Mouse (Mus musculus): Measurements from ENCODE around the gene Olfr318. TPM values are rescaled to one million over a fixed set of nuclear protein-coding genes. Genes with fewer than 3 reads are reported as not detected.
"Not testable (repeated sequence)": the region's sequence is repeated elsewhere in the genome, so short reads cannot be mapped to it uniquely, and the experiment has no call there.

Gene Olfr318
- total RNA-seq (2021), result not detected
- long read RNA-seq, experiment 1, result 0 reads
- long read RNA-seq, experiment 2, result 0 reads

DNA sequence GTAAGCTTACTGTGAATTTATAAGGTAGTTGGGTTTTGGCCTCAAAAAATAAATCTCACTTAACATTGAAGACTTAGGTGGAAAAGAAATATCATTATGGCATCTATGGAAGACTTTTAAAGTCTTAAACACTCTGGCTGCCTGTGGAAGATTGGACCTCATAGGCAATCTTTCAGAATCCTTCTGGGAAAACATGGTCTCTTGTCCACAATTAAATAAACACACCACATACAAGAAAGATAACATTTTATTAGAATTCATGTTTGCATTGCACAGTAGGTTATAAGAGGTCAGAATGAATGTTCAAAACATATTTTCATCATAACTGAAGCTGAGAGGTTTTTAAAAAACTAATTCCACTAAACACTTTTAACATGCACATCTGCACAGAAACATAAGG, at the start of gene Olfr318:
Olfr318 (minus strand) TSS at position 101 of the 400 bp plus-strand sequence.
- no peak for TF ChIP-seq CTCF (IDR thresholded peaks at IDR 0.05)
- intact Hi-C loops (cut with DNase I), result no loop called here
- no peak within 1 kb of the TSS for H3K4me3 ChIP-seq
- no peak within 1 kb of the TSS for H3K27ac ChIP-seq
- no peak for DNase-seq

GRCm38 (mm10) chr11:58772888-58773287, 49.1 kb upstream of the Olfr318 start, which contains the start of gene Olfr315:
Olfr315 (plus strand) TSS chr11:58773188.
- intact Hi-C loops (cut with DNase I), result no loop called here
- Histone ChIP-seq H3K4me3 (no peak within 1 kb of the TSS), H3K27ac (no peak within 1 kb of the TSS)
- no peak for TF ChIP-seq CTCF (IDR thresholded peaks at IDR 0.05)
- no peak for DNase-seq

DNA sequence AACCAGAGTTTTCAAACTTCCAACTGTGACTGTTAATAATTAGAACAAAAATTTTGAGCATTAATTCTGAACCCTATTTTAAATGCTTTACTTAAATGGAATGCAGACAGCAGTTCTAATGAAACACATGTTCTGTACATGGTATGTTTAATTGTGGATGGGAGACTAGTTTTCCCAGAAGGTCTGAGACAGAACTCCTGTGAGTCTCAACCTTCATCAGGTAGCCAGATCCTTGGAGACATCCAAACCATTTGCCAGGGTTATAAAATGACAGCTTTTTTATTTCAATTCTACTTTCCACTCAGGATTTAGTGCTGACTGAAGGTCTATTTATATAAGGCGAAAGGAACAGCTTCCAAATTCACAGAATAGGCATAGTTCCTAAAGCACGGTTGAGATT, 28.6 kb upstream of the Olfr318 start, which contains the start of gene Olfr316:
Olfr316 (plus strand) TSS at position 301 of the 400 bp plus-strand sequence.
- Histone ChIP-seq H3K27ac (no peak within 1 kb of the TSS), H3K4me3 (no peak within 1 kb of the TSS)
- intact Hi-C loops (cut with DNase I), result no loop called here
- DNase-seq, result no peak
- TF ChIP-seq CTCF (IDR thresholded peaks at IDR 0.05), result no peak

GRCm38 (mm10) chr11:58751096-58751495, 27.3 kb upstream of the Olfr318 start:
- H3K4me3 ChIP-seq; intact Hi-C loops (cut with DNase I); H3K27ac ChIP-seq; DNase-seq: not testable (repeated sequence)

DNA sequence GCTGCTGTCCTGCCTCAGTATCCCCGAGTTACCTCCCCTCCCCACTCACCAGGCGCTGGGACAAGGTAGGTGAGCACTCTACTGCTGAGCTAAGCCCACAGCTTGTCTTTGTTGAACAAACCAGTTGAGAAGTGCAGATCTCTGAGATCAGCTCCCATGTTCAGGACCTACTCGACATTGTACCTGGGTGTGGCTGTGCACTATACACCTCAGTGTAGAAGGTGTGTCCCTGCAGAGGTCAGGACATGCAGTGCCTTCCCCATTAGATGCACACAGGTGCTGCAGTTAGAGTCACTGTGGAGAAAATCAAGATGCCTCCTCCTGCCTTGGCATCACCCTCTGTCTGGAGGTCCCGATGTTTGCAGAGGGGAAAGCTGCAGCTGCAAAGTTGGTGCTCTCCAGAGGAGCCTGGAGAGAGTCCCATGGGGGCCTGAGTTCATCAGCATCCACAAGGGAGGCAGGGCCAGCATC, 15.0 kb upstream of the Olfr318 start, which contains the start of gene Olfr317:
Olfr317 (minus strand) TSS at position 421 of the 471 bp plus-strand sequence.
- H3K4me3 ChIP-seq, result no peak within 1 kb of the TSS
- H3K27ac ChIP-seq, result no peak within 1 kb of the TSS
- no peak for DNase-seq
- intact Hi-C loops (cut with DNase I), result no loop called here
- no peak for TF ChIP-seq CTCF (IDR thresholded peaks at IDR 0.05)

DNA sequence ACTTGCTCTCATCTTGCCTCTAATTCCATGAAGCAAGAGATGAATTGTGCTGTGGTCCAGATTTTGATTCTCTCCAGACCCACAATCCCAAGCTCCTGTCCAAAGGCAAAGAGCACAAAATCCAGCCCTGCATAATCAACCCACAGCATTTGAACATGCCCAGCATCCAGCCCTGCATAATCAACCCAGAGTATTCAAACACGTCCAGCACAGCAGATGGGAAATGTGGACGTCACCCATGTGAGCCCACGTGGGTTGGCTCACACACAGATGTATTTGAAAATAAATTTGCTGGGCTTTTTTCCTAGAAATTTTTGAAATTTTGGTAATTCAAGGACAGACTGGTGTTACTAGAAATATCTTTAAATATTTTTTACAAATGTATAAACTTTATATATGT, 9.6 kb upstream of the Olfr318 start:
- no peak for TF ChIP-seq CTCF (IDR thresholded peaks at IDR 0.05)
- intact Hi-C loops (cut with DNase I), result no loop called here
- no peak for DNase-seq
- Histone ChIP-seq H3K27ac (no peak overlapping the region), H3K4me3 (no peak overlapping the region)

- H3K27ac ChIP-seq; intact Hi-C loops (cut with DNase I); DNase-seq; H3K4me3 ChIP-seq: not testable (repeated sequence)
Measured at GRCm38 (mm10) chr11:58727896-58728650, 4.3 kb upstream of the Olfr318 start.

DNA sequence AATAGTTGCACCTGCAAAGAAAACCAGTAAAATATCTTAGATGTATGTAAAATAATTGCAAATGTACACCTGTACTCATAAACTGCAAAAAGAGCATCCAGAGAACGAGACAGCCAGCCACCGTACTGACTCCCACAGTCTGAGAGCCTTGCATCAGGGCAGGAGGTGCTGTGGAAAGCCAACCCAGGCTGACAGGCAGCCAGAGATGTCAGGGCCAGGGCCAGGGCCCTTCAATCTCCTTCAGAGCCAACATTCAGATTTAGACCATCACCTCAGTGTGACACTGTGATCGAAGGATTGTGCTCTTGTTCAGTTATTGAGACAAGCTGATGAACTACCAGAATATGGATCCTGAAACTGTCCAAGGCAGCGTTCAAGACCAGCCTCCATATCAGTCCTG, 4.1 kb downstream of the Olfr318 start:
- intact Hi-C loops (cut with DNase I), result no loop called here
- no peak overlapping the region for H3K4me3 ChIP-seq
- H3K27ac ChIP-seq, result no peak overlapping the region
- DNase-seq, result no peak
- TF ChIP-seq CTCF (IDR thresholded peaks at IDR 0.05), result no peak

DNA sequence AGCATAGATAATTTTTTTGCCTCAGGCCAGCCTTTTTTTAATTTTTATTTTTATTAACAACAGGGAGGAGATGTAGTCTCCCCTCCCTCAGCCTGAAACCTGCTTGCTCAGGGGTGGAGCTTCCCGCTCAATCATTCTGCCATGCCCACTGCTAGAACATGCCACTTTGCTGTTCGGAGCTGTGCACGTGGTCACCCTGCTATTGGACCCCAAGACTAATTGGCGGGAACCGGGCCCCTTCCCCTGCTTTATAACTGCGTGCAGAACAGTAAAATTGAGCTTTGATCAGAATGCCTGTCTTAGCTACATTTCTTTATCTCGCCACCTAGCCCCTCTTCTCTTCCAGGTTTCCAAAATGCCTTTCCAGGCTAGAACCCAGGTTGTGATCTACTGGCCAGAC, 6.1 kb downstream of the Olfr318 start:
- intact Hi-C loops (cut with DNase I); H3K4me3 ChIP-seq; DNase-seq; H3K27ac ChIP-seq: not testable (repeated sequence)

GRCm38 (mm10) chr11:58709086-58709485, 14.7 kb downstream of the Olfr318 start:
- TF ChIP-seq CTCF (IDR thresholded peaks at IDR 0.05), result no peak
- no peak for DNase-seq
- Histone ChIP-seq H3K27ac (no peak overlapping the region), H3K4me3 (no peak overlapping the region)
- intact Hi-C loops (cut with DNase I), result no loop called here

DNA sequence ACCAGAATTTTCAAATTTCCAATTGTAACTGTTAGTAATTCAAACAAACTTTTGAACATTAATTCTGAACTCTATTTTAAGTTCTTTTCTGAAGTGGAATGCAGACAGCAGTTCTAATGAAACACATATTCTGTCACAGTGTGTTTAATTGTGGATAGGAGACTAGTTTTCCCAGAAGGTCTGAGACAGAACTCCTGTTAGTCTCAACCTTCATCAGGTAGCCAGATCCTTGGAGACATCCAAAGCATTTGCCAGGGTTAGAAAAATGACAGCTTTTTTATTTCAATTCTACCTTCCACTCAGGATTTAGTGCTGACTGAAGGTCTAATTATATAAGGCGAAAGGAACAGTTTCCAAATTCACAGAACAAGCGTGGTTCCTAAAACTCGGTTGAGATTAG, 25.0 kb downstream of the Olfr318 start, which contains the start of gene Olfr319:
Olfr319 (plus strand) TSS at position 301 of the 400 bp plus-strand sequence.
- H3K27ac ChIP-seq, result no peak within 1 kb of the TSS
- H3K4me3 ChIP-seq, result no peak within 1 kb of the TSS
- no peak for TF ChIP-seq CTCF (IDR thresholded peaks at IDR 0.05)
- intact Hi-C loops (cut with DNase I), result no loop called here
- no peak for DNase-seq

DNA sequence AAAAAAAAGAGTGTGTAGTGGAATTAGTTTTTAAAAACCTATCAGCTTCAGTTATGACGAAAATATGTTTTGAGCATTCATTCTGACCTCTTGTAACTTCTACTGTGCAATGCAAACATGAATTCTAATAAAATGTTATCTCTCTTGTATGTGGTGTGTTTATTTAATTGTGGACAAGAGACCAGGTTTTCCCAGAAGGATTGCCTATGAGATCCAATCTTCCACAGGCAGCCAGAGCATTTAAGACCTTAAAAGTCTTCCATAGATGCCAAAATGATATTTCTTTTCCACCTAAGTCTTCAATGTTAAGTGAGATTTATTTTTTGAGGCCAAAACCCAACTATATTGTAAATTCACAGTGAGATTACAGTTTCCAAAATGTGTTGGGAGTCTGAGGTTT, 43.0 kb downstream of the Olfr318 start, which contains the start of gene Olfr320:
Olfr320 (plus strand) TSS at position 301 of the 400 bp plus-strand sequence.
- DNase-seq, result no peak
- TF ChIP-seq CTCF (IDR thresholded peaks at IDR 0.05), result no peak
- intact Hi-C loops (cut with DNase I), result no loop called here
- no peak within 1 kb of the TSS for H3K27ac ChIP-seq
- H3K4me3 ChIP-seq, result no peak within 1 kb of the TSS

- intact Hi-C loops (cut with DNase I), result no loop called here
- H3K4me3 ChIP-seq, result no peak overlapping the region
- no peak for DNase-seq
- no peak for TF ChIP-seq CTCF (IDR thresholded peaks at IDR 0.05)
- H3K27ac ChIP-seq, result no peak overlapping the region
Measured at GRCm38 (mm10) chr11:58671825-58672224, 52.0 kb downstream of the Olfr318 start.
